Mouse (Mus musculus) adrenal gland, postnatal 10 days (tissue): ENCODE measurements around the gene Ank3. TPM values are rescaled to one million over a fixed set of nuclear protein-coding genes. Genes with fewer than 3 reads are reported as not detected.
A peak's percentile ranks its signal among the peaks of the same experiment; 100 is the strongest.

Experiments used
- DNase-seq: peaks from one replicate; pipeline ENCODE4 v3.0.0; 2021; ENCODE audit warnings: mixed read lengths
- total RNA-seq, 2 experiments: library from RNA; stranded (reverse); gene quantifications; 2 replicates each; pipeline ENCODE4 v1.2.3; 2021

Gene Ank3
- total RNA-seq, 2 experiments from 2014 or later, result 18.5 to 31.6 TPM

DNA sequence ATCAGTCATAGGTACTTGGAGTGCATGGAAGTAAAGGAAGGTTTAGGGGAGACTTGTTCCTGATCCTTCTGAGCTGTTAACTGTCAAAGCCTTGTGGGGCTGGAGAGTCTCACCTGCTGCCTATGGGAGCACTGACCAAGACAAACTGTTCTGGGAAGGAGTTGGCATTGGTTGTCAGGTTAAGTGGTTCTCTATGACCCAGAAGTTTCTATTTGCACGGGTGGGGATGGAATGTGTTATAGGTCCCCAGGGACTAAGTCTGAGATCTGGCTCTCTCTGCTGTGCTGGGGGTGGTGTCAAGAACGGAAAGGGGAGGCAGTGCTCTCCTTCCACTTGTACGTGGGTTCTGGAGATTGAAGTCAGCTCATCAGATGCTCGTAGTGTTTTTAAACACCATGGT, 6.9 kb downstream of the Ank3 start:
- DNase-seq, result no peak

DNA sequence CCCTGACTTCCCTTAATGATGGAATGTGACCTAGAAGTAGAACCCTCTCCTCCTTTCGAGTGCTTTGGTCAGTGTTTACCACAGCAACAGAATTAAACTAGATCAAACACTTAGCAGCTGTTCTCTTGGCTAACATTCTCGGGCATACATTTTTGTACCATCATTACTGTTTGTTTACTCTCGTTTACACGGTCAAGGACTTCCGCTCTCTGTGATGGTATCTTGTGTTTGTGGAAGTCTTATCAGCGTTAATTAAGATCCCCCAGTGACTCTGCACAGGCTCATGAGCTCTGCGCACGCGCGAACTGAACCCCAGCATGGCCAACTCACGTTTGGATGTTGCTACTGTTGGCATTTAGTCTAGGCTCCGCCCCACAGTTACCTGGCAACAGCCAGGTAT, 16.3 kb downstream of the Ank3 start:
- no peak for DNase-seq

DNA sequence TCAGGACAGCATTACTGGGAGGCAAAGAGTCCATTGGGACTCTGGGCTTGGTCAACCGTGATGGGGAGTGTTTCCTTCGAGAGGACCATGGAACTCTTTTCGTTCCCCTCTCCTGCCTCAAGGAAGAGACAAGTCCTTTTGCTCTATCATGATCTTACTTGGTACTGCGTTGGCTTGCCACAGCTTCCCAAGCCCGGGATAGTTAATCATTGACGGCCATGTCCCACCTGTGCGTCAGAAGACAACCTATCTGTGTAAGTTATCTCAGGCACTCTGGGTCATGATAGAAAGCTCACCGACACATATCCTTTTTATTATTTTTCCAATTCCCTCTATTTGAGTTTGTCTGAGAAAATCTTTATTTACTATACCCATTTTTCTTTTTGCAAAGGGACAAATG, 20.1 kb downstream of the Ank3 start:
- no peak for DNase-seq

DNA sequence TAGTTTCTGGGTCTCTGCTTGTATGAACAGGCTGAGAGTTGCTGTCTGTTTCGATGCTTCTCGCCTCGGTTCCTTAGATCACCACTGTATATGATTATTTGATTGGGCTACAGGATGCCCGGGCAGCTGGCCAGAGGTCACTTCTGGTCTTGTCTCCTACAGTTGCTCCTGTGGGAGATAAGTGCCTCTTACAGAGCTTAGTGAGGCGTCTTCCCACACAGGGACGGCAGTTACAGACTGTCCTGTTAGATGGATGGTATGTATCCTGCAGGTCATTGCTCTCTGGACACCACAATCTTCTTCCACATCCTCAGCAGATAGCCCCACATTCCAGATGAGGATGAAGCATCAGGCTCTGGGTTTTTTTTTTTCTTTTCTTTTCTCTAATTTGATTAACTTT, 21.7 kb downstream of the Ank3 start:
- no peak for DNase-seq

DNA sequence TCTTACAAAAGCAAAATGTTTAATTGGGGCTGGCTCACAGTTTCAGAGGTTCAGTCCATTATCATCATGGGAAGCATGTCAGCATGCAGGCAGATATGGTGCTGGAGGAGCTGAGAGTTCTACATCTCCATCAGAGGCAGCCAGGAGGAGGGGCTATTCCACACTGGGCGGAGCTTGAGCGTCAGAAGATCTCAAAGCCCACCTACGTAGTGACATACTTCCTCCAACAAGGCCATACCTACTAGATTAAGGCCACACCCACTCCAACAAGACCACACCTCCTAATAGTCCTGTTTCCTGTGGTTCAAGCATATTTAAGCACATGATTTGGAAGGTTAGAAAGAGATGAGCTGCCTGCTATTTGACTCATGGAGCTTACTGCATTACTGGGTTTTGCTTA, 25.5 kb downstream of the Ank3 start:
- DNase-seq, result no peak

DNA sequence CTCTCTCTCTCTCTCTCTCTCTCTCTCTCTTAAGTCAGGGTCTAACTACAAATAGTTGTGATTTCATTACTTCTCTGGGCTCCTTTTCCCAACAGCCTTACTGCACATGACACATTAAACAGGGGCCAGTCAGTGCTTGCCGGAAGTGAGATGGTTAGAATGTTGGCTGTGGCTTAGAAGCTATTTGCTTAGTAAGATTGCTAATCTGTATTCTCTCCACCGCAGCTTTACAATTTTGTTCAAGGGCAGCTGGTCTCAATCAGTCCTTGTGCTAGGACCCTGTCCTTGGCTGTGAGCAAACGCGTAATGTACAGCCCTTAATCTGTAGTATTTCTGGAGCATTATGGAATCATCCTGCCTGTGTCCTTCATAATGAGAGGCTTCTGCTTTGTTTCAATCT, 31.6 kb downstream of the Ank3 start:
- no peak for DNase-seq

DNA sequence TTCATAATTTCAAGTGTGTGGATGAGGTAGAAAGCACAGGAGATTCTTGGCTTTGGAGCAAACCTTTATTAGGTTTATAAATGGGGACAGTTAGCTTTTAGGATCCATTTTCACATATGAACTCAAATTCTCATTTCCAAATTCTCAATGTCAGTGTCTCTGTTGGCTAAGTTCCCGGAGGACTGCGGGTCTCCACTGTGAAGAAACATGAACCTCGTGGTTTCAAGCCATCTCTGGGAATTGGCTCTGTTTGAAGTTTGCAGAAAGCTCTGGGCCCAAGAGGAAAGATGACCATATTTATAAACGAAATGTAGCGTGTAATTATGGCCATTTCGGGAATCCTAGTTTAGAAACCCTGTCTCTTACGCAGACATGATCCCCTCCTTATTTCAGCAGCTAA, 32.5 kb downstream of the Ank3 start:
- DNase-seq, result no peak

DNA sequence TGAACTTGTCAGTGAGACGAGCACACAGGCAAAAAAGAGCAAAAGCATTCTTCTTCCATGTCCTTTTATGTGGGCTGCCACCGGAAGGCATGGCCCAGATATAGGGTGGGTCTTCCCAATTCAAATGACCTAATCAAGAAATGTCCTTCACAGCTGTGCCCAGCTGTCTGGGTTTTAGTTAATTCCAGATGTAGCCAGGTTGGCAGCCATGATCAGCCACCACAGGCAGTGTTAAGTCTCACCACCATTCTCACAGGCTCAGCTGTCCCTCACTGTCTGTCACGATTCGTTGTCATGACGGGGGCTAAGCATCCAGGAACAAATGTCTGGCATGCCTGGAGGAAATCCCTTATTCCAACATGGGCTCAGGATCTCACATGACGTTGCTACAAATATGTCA, 36.6 kb downstream of the Ank3 start:
- no peak for DNase-seq

DNA sequence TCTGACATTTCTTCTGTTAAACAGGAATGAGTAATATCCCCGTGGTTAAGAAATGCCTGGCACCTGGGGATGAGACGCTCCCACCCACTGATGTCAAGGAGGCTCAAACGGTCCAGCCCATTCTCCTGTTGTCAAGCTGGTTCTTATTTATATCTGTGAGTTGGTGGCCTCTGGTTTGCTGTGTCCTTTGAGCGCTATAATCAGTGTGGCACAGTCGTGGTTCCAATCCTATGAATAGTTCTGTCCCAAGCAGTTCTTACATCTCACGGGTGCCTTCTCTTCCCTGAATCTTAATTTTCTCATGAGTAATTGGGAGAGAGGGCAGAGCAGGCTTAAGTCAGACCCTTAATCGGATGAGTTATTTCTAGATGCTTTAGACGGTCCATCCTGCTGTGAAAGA, 40.9 kb downstream of the Ank3 start:
- no peak for DNase-seq

DNA sequence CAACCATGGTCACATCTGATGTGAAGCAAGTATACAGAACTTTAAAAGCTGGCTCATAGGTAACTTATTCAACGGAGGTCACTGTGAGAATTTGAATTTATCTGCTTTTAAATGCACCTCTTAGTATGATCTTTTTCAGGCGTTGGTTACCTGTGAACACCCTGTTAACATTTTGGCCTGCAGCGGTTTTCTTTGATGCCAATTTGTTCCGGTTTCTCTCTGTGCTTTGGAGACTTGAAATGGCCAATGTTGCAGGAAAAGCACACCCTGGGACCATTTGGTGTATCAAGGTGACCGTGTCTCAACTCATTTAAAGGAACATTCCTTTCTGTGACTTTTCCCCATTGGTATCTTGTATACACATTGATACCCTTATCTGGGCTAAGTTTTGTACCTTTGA, 46.0 kb downstream of the Ank3 start:
- no peak for DNase-seq

DNA sequence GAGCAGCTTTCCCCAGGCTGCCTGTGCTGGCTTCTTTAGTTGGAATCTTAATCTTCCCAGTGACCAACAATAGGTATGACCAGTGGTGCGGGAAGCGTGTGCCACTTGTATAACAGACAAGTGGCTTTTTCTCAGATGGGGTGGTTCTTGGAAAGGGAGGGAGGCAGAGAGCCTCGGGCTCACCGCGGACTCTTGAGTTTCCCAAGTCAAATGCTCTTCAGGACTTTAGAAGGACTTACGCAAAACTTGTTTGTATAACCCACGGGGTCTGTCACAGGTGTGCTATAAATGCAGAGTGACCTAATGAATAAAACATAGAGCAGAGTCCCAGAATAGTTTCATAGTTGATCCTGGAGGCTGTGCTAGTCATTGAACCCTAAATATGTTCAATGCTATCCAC, 47.4 kb downstream of the Ank3 start:
- no peak for DNase-seq

DNA sequence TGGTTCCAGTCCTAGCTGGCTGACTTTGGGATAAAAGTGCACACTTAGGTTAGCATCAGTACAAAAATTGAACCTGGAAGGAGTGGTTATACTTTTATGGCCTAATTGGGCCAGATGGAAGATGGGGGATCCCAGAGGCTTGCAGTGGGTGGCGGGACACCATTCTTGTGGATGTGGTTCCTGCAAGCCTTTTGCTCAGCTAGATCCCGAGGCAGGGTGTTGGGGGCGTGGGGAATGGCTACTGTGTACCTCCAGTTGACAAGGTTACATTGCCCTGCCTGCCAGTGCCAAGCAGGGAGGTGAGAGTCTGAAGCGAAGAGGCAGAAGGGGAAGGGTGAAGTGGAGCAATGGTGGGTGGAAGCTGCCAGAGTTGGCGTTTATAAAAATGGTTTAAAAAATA, 48.0 kb downstream of the Ank3 start:
- DNase-seq, result no peak

DNA sequence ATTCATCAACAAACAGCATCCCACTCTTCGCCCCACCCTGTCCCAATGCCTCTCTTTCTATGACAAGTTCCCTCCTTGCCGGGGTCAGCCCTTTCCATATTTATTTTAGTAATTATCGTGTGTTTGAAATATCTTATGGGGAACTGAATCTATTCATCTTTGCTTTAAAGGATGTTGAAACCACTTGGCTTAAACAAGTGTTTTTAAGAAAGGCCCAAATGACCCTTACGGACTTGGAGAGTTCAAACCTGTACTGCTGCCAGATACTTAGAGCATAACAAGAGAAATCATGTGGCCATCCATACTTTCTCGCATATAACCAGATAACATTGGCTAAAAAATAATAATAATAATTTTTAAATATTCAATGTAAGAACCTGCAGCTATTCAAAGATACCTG, 48.7 kb downstream of the Ank3 start:
- no peak for DNase-seq

DNA sequence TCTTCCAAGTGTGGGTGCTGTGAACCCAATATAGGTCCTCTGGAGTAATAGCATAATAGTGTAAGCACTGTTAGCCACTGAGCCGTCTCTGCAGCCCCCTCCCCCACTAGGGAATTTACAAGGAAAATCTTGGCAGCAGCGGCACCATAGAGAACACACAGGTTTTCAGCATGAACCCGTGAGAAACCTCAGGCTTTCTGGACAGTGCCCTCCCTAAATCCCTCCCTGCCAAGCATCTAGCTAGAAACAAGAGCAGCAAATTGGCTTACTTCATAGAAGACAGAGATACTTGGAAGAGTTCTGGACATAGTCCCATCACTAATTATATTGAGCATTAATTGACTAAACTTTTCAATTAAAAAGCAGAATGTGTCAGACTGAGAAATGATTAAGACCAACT, 49.6 kb downstream of the Ank3 start:
- no peak for DNase-seq

DNA sequence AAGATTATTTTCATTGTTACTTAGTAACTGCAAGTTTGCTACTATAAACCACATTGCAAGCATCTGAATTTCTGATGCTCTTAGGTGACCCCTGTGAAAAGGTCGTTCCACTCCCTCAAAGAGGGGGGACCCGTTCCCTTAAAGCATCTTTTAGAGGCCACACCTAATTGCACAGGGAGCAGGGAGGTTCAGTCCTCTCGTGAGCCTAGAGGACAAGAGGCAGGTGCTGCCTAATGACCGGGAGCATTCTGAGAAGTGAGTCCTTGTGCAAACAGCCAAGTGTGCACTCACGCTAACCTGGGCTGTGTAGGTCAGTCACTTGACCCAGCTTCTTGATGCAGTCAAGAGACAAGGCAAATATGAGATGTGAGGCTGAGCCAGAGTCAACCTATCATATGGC, 52.4 kb downstream of the Ank3 start:
- no peak for DNase-seq

DNA sequence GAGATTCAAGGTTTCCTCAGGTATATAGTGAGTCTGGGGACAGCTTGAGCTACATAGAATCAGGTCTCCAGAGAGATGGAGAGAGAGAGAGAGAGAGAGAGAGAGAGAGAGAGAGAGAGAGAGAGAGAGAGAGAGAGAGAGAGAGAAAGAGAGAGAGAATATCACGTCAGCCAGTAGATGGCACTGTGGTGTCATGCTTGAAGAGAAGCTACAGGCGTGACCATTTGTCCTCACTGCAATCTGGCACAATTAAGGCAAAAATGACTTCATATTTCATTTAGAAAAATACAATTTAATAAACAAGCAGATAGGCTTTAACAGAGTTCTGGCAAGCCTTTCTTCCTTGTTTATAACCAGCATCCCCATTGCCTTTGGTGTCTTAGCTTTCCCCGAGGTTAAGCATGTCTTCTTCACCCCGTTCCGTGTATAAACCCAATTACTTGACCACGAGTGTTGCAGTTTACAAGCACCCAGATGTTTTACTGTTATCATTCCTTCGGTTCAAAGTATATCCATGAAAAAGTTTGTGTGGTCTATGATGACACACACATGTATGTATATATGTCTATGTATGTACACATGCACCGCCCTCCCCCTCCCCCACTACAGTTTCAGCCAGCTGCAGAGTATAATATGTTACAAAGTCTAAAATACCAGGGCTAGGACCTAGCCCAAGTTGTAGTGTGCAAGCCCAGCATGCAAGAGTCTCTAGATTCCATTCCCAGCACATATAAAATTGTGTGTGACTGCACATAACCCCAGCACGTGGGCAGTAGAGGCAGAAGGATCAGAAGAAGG, 53.8 kb downstream of the Ank3 start:
- DNase-seq, result peak; percentile 76

DNA sequence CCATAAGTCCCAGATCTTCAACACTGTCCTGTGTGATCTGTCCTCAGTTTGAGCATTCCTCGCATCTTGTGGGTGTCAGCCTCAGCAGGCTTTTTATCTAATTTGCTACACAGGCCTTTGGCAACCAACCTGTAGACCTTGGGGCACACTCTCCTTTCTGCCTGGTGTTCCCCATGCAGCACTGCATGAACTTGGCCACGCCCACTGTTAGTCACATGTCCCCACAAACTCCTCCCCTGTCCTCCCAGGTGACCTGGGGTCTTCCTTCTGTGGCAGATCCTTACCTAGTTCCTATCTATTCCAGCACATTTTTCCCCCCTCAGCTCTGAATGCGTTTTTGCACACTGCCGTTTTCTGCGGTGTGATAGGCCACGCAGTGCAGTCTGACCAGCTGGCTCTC, 55.0 kb downstream of the Ank3 start:
- no peak for DNase-seq

DNA sequence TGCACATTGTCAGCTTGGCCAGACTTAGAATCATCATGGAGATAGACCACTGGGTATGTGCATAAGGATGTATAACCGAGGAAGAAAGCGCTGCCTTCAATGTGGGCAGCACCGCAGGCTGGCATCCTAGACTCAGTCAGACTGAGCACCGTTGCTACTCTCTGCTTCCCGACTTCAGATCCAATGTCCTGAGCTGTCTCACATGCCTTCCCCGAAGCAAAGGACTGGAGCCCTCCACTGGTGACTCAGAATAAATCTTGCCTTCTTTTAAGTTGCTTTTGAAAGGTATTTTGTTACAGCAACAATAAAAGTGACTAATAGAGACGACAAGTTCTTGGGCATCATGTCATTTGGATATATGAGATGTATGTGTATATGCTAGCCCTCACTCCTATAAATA, 55.9 kb downstream of the Ank3 start:
- no peak for DNase-seq

DNA sequence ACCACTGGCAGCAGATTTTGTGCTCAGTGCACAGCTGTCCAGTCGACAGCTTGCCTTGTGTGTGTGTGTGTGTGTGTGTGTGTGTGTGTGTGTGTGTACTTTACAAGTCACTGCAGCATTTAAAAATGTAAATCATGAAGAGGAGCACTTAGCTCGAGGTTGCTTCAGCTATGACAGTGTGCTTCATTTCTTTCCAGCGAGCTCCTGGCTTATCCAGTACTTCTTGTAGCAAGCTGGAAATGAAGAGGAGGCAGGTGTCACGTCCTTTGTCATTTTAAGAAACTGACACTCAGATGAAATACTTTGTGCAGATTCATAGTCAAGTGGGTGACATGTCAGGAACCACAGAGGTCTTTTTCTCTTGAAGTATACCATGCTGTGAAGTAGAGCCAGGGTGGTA, 66.3 kb downstream of the Ank3 start:
- no peak for DNase-seq

DNA sequence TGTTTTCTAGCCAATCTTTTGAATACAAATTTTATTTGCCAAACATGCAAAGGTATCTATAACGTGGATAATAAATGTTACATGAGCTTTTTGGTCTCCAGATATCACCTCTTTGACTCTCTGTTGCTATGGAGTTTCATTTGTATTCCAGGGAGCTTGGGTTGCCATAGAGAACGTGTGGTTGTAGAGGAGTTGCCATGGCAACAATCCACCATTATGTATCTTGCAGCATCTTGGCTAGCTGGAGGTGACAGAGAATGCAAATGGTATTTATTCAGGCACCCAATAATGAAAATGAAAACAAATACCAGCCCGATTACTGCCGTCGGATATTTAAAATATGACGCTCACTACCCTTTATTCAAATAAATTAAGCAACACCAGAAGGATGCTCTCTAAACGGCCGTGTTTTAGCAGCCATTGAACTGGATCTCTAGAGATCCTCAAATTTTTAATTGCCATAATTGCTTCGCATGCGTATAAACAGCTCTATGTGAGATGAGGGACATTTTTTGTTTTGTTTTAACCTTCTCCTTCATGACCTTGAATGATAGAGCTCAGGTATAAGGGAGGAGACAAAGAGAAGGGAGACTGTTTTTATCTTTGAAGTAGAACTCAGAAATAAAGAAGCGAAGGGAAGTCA, 67.1 kb downstream of the Ank3 start:
- no peak for DNase-seq

DNA sequence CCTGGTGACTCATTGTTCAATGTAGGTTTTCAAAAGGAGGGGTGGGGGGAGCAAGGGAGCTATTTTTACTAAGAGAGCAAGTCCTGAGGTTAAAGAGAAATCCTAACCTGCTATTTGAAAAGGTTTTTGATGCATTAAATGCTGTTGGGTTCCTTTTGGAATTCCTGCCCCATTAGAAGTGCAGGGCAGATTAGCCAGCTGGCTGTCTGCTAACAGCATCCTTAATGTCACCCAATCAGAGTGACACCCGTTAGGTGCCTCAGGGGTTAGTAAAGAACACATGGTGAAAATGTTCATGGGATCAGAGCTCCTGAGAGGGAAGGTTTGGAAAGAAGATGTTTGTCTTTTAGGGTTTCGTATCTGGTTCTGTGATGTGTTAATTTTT, 67.6 kb downstream of the Ank3 start:
- DNase-seq, result no peak

DNA sequence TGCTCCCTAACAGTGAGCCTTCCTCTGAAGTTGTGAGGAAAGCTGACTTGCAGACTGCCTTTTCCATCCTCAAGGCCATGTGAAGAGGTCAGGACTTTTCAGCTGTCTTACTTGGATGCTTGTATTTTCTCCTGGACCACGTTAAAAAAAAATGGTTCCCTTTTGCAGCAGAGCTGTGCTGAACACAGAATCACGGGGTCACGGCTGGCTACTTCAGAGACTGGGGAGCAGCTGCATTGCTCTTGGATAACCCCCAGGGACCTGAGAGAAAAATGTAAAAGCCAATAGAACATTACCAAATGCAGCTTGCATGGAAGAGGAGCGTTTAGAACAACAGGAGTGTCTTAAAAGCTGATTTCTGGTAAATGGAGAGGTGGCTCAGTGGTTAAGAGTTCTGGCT, 68.0 kb downstream of the Ank3 start:
- no peak for DNase-seq

DNA sequence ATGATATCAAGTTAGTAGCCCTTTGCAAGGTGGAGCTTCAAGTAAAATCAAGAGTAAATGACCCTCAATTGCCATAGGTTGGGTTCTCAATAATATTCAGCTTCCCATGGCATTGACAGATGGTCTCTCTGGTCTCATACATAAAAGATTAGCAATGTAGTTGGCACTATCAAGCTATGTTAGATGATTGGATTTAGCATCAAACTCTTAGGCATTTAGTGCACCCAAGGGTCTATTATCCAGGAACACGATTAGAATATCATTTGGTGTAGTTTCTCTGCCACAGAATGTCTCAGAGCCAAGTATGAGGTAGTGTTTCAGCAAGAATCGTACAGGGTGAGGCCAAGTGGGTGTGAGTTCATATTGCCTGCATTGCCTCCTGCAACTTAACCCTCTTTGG, 68.6 kb downstream of the Ank3 start:
- DNase-seq, result peak; percentile 6

DNA sequence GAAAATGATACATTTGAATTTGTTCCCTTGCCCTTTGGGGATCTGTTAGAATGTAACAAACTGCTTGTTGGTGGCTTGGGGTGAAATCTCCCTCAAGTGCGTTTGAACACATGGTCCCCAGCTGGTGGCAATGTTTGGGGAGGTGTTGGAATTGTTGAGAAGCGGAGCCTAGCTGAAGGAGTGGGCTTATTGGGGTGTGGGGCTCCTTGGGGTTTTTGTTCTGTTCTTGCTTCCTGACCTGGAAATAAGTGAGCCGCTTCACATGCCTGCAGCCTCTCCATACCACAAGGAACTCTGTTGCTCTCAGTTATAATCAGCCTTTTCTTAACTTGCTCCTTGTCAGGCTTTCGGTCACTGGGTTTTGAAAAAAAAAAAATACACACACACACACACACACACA, 73.3 kb downstream of the Ank3 start:
- no peak for DNase-seq

DNA sequence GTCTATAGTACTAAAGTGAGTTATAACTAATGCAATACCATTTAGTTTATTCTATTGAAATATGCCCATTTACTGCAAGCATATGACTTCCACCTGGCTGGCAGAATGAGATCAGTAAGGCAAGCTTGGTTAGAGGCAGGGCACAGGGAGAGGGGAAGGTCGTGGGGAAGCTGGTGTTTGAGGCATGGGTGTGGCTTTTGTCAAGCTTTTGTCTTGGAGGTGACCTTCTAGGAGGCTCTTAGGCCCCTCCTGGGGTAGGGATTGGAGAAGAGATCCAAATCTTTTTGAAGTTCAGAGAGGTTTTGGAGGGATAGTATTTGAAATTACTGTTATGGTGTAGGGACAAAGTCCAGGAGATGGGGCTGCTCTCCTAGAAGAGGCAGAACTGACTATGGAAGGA, 78.3 kb downstream of the Ank3 start:
- DNase-seq, result no peak
